Mouse (Mus musculus): ENCODE measurements around the gene Abhd17b. TPM values are rescaled to one million over a fixed set of nuclear protein-coding genes. Genes with fewer than 3 reads are reported as not detected.
A peak's percentile ranks its signal among the peaks of the same experiment; 100 is the strongest.

The Abhd17b gene
- total RNA-seq, 2 experiments from 2014 or later = 63.0 to 63.3 TPM

GRCm38 (mm10) chr19:21728342-21728741 lies 75.4 kb downstream of the Abhd17b start:
- DNase-seq (ENCODE audit: low spot score in 2 of 2) = no peak

DNA sequence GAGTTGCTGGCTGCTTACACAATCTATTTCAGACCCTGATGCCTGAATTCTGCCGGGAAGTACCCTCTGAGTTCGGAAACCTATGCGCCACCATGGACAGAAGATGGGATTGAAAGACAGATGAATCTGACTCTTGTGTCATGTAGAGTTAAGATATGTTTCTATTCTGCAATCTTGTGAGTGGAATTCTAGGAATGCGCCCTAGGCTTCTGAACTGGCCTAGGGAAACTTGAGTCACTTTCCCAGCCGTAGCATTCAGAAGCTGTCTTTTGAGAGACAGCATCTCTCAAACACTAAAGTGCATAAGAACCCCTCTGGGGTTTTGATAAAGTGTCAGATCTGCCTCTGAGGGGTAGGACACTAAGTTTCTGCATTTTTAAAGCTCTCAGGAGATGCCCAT lies 78.9 kb downstream of the Abhd17b start:
- no peak for DNase-seq (ENCODE audit: low spot score in 2 of 2)

- no peak for DNase-seq (ENCODE audit: low spot score in 2 of 2)
Measured at GRCm38 (mm10) chr19:21733176-21733575, 80.2 kb downstream of the Abhd17b start.

DNA sequence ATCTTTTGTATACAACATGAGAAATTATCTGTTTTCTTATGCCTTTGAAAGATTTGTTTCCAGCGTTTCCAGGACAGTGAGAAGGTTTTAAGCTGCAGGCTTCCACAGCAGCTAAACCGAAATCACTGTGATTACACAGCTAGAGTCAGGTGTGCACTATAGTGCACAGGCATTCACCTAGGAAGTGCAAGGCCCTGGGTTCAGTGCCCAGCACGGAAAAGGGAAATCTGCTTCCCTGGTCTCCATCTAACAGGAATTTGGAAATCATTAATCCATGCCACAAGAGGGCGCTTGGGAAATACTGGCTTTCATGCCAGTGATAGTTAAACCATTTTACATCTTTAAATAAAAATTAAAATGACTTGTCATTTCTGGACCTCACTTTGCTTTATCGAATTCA lies 81.1 kb downstream of the Abhd17b start:
- peak in 1 of 2 experiments; percentile 65 for DNase-seq (ENCODE audit: low spot score in 2 of 2)

Other genes with a start within 250 kb of the Abhd17b start
- 100 to 1,000 TPM; 137 to 150 TPM for gene Gda, start 179.7 kb upstream of the Abhd17b start, total RNA-seq (2021)
- gene 1110059E24Rik, start 209 bp upstream of the Abhd17b start, total RNA-seq (2021) = 10 to 100 TPM; 24.2 to 25.5 TPM
- 10 to 100 TPM; 23.2 to 23.9 TPM for gene Cemip2, start 125.2 kb downstream of the Abhd17b start, total RNA-seq (2021)

Measured in layer of hippocampus, postnatal 14 days (tissue).